Mouse (Mus musculus) left cerebral cortex, adult 18-20 months (tissue): Measurements from ENCODE around the gene Dact1. TPM values are rescaled to one million over a fixed set of nuclear protein-coding genes. Genes with fewer than 3 reads are reported as not detected.

ENCODE experiments used
- DNase-seq, 2 experiments: peaks; one replicate each; pipeline ENCODE4 v3.0.0; 2021 to 2022; ENCODE audit warnings: low spot score in 2 of 2, mixed read lengths in 1 of 2
- total RNA-seq, 2 experiments: library from RNA; stranded (reverse); gene quantifications; 2 replicates each; pipeline ENCODE4 v1.2.3; 2021

Gene Dact1
- total RNA-seq, 2 experiments from 2014 or later: 9.4 to 10.6 TPM

- DNase-seq: no peak
Measured at GRCm38 (mm10) chr12:71333561-71333960, 23.9 kb downstream of the Dact1 start.

GRCm38 (mm10) chr12:71337025-71337582, 27.4 kb downstream of the Dact1 start:
- no peak for DNase-seq

- no peak for DNase-seq
Measured at GRCm38 (mm10) chr12:71337896-71338463, 28.3 kb downstream of the Dact1 start.

DNA sequence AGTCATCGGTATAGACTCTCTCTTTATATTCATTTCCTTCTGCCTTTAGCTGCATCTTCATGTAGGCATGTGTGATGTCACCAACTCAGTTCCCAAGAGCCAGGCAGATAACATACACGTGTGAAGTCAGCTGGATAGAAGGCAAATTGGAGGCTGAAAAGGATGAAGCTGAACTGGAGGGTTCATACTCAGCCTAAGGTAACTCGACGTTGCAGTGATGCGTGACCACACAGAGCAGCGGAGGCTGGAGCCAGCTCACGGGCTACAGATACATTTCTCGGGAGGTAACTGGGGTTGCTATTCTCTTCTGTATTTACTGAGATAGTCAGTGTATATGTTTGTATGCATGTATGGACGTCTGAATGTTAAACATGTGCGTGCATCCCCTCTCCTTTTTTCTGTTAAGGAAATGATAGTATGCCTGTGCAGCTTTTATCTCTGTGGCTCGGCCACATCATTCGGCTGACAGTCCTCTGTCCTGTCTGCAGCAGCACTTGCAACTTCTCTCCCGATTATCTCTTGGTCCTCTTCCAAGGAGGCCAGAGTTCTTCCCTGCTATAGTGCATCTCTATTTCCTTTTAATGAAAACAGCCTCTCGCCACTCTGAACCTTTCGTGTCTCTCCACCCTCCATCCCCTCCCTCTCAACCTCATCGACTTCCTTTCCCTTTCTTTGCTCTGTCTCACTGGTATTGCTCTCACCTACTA, 29.6 kb downstream of the Dact1 start:
- DNase-seq: no peak

GRCm38 (mm10) chr12:71342397-71342796, 32.7 kb downstream of the Dact1 start:
- no peak for DNase-seq

- DNase-seq: no peak
Measured at GRCm38 (mm10) chr12:71345471-71345870, 35.8 kb downstream of the Dact1 start.

- no peak for DNase-seq
Measured at GRCm38 (mm10) chr12:71346071-71346470, 36.4 kb downstream of the Dact1 start.

DNA sequence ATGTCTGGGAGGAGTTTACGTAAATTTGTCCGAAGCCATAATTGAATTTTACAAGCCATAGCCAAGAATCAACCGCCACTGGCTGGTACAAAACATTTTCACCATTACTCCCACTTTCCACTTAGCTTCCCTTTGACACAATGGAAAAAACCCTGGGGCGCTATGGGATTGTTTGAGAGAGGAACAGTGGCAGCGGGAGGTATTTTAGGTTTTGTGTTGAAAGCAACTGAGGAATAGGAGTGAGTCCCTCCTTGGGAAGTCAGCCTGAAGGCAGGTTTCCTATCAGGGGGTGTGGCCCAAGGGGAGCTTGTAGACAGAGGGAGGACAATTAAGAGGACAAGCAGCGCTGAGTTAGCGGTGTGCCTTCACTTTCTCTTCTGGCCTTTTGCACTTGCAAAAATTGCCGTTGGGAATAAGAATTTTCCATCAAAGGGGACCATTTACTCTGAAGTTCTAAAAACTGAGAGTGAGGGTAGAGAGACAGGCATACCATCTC, 38.8 kb downstream of the Dact1 start:
- DNase-seq: no peak

- no peak for DNase-seq
Measured at GRCm38 (mm10) chr12:71350077-71350476, 40.4 kb downstream of the Dact1 start.

- DNase-seq: no peak
Measured at GRCm38 (mm10) chr12:71354656-71355055, 45.0 kb downstream of the Dact1 start.

- DNase-seq: no peak
Measured at GRCm38 (mm10) chr12:71355092-71355491, 45.4 kb downstream of the Dact1 start.

DNA sequence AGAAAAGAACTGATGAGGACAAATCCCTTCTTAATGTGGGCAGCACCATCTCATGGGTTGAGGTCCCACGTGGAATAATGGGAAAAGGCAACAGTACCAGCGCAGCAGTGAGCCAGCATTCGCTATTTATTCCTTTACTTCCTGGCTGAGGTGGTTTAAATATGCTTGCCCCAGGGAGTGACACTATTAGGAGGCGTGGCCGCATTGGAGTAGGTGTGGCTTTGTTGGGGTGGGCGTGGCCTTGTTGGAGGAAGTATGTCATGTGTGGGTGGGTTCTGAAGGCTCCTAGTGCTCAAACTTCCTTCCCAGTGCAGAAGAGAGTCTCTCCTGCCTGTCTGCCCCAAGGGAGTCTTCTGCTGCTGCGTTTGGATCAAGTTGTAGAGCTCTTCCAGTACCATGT, 51.9 kb downstream of the Dact1 start:
- DNase-seq: no peak

DNA sequence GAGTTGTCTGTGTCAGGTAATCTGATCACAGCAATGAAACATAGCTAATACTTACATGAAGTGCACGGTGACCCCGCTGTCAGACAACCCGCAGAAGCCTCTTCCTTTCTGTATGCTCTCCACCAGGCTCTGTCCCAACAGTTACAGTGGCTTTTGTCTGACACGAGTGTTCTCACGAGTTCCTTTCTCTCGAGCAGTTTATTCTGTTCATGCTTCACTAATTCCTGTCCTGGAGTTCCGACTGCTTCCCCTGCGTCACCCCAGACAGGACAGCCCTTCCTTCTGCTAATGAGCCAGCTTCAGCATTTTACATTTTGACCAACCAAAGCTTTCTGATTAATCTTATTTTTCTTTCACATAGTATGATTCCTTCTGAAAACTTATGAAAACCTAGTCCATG, 52.7 kb downstream of the Dact1 start:
- DNase-seq: no peak

DNA sequence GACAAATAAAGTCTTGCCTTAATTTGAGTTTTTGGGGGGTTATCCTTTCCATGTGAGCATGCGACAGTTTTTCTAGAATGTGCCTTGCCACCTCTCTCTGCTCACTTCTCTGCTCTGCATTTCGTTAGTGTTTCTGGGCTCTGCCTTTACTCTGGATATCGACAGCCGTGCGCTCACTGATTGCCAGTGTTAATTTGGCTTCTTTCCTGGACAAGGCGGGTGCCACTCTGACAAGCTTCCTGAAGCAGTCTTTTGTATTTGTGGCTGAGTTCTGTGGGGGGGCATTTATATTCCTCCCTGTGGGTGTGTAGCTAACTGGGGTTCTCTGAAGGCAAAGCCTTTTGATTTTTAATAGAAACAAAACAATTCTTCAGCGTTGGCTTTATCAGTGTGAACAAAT, 54.4 kb downstream of the Dact1 start:
- DNase-seq: no peak

- DNase-seq: no peak
Measured at GRCm38 (mm10) chr12:71364531-71364930, 54.8 kb downstream of the Dact1 start.

DNA sequence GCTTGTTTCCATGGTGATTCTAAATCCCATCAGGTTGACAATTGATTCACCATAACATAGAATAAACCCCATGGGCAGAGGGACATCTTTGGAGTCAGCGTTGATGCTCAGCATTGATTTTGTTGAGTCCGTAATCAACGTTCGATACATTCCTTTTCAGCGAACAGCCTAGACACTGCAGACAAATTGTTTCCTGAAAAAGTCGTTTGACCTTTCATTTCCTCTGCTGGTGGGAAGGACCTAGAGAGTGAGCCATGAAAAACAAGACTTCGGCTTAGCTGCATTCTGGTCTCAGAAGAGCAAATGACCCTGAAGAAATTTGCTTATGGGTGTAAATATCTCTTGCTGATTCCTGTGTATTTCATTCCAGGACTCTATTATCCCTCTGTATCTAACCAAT, 55.5 kb downstream of the Dact1 start:
- no peak for DNase-seq

GRCm38 (mm10) chr12:71366175-71366574, 56.5 kb downstream of the Dact1 start:
- DNase-seq: no peak

DNA sequence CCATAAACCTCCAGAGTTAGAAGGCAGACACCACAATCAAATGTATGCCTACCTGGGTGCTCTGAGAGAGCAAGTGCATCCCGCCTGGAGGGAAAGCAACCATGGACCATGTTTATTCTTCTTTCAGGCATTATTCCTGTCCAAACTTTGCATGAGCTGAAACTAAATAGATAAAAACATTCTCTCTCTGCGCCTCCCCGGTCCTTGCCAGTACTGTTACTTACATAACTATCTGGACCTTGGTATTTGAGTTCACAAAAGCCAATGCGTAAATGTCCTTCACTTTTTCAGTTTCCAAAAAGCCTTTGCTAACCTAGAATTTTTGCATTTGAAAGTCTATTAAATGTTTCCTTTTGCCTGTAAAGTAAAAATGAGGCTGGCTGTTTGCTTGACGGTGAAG, 58.9 kb downstream of the Dact1 start:
- DNase-seq: no peak
